Mouse (Mus musculus) cortical plate, adult 2 months (tissue): ENCODE measurements around the gene Ndufb11. TPM values are rescaled to one million over a fixed set of nuclear protein-coding genes. Genes with fewer than 3 reads are reported as not detected.

Experiments
- H3K27ac ChIP-seq: fragments of 200-500 bp; 2 replicates; pipeline ENCODE4 v1.5.1; 2012; ENCODE audit warnings: low read length, control low read depth, inconsistent platforms; ENCODE audit not compliant: insufficient read depth
- H3K4me1 ChIP-seq: fragments of 200-500 bp; 2 replicates; pipeline ENCODE4 v1.6.1; 2011; ENCODE audit warnings: low read length; ENCODE audit not compliant: control insufficient read depth, insufficient read depth
- H3K4me3 ChIP-seq: fragments of 200-500 bp; 2 replicates; pipeline ENCODE4 v1.5.1; 2011; ENCODE audit warnings: mild to moderate bottlenecking, low read length, control low read depth; ENCODE audit not compliant: insufficient read depth
- CTCF ChIP-seq: fragments of 200-500 bp; IDR thresholded peaks from 2 replicates; pipeline ENCODE4 v1.5.1; 2011; ENCODE audit warnings: mild to moderate bottlenecking, control low read depth, low read length; ENCODE audit not compliant: insufficient read depth; ENCODE audit errors: extremely low read depth
- POLR2A ChIP-seq: fragments of 200-500 bp; IDR thresholded peaks from 2 replicates; pipeline ENCODE4 v1.6.1; 2011; ENCODE audit warnings: mild to moderate bottlenecking, low read length, control low read depth; ENCODE audit not compliant: insufficient read depth; ENCODE audit errors: extremely low read depth
- polyA plus RNA-seq: library from polyadenylated mRNA; depleted of rRNA; stranded (reverse); fragments of >200 nt; gene quantifications from 2 replicates; pipeline ENCODE4 v1.2.3, GENCODE M21; 2012; rRNA removed

Gene Ndufb11
- polyA plus RNA-seq = 196 and 210 TPM in 2 replicates

DNA sequence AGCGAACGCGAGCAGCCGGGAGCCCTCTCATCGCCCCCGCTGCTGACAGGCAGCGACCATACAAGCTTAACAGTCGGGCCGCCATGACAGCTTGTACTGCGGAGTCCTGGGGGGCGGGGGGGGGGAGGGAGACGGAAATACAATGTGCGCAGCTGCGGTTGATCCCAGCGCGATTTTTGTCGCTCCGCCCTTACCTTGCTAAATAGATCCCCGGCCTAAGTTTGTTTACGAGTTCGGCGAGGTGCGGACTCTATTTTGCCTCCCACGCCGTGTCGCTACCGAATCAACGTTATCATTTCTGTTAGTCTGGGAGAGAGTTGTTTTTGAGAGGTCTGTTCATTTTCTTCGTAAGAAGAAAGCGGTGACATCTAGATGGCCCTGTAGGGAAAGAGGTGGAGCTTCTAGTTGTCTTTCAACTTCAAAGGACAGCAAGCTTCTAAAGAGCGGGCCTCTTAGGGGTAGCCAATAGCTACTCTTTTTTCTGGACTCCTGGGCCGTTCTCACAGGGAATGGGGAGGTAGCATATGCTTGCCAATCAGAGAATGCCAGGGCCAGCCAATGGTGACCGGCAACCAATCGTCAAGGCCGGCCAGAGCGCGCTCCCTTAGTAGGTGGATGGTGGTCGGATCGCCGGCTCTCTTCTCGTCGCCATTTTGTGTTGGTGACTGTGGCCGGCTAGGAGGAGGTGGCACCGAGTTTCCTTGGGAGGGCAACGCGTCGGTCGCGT is at the start of gene Ndufb11, which contains the start of gene Rbm10:
Gene Ndufb11, minus strand, starts transcription at position 444 of the 727 bp plus-strand sequence.
Gene Rbm10, plus strand, starts transcription at position 328 of the 727 bp plus-strand sequence.
- H3K4me1 ChIP-seq = no peaks in the 10 kb centered on the region
- peak; percentile 35; the same call in 1 of the 2 replicates for TF ChIP-seq POLR2A
- TF ChIP-seq CTCF = no peak
- H3K27ac ChIP-seq = peak within 1 kb of the TSS; percentile 96
- peak within 1 kb of the TSS; percentile 87 for H3K4me3 ChIP-seq

DNA sequence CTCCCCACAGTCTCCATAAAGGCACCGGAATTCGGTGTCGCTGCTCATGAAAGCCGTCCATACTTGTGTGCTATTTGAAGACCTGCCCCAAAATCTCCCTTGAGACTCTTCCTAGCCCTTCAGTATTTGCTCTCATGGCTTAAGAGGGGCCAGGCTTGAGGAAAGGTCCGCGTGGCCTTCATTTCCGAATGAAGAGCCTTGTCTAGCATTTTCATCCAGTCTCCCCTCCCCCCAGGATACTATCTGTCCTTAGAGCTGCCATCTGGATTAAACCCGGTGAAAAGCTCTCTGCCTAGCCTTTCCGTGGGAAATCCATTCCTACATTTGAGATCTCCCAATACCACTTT is 46.0 kb upstream of the Ndufb11 start:
- TF ChIP-seq POLR2A (no peak), CTCF (no peak)

DNA sequence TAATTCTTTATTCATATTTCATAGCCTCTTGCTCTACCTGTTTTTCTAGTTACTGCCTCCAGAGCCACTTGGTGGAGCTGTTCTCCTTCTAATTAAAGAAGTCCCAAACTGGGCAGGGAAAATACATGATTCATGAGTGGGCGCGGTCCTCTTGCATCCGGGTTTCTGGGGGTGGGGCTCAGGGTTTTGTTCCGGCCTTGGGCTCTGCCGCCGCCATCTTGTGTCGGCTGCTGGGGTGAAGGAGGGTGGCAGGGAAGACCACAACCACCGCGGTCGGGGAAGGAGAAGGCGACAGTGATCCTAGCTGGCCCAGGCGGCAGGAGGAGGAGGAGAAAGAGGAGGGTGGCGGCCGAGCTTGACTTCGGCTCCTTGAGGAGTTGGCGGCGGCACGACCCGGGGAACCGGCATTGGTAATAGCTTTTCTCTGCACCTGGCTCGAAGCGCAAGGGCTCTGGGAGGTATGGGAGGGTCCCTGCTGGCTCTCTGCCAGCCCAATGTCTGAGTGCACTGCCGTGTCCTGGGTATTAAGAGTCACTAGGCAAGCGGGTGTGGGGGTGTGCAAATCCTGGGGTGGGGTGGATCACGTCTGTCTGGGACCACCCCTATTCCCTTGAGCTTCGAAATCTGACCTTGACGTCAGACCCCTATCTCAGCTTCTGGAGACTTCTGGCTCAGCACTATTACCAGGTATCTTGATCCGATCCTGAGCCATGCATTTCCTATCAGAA is 45.5 kb upstream of the Ndufb11 start:
- Histone ChIP-seq H3K27ac (peak overlapping the region; percentile 83), H3K4me3 (peak overlapping the region; percentile 91), H3K4me1 (no peaks in the 10 kb centered on the region; the same call in 1 of the 2 replicates)
- peak; percentile 51; the same call in 1 of the 2 replicates for TF ChIP-seq POLR2A
- TF ChIP-seq CTCF = peak; percentile 22; the same call in 1 of the 2 replicates

More for the DNA sequence above, 46.0 kb upstream of the Ndufb11 start:
- Histone ChIP-seq H3K27ac (peak overlapping the region; percentile 19), H3K4me1 (no peaks in the 10 kb centered on the region; the same call in 1 of the 2 replicates), H3K4me3 (peak overlapping the region; percentile 91)

DNA sequence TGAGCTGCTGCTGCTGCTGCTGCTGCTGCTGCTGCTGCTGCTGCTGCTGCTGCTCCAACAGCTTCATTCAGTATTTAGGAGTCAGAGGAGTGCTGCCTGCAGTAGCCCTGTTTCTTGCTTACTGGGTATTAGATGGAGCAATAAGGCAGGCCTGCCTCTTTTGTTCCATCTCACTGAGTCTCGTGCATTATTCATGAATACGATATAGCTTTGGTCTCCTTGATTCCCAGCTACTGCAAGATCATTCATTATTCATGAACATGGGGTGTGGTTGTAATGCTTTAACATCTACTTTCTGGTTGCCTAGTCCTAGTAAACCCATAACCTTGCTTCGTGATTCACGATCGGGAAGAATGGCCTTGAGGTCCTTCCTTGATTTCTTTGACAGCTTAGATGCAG is 44.9 kb upstream of the Ndufb11 start:
- TF ChIP-seq POLR2A = no peak
- no peak for TF ChIP-seq CTCF
- H3K4me1 ChIP-seq = no peaks in the 10 kb centered on the region; the same call in 1 of the 2 replicates
- peak overlapping the region; percentile 50; the same call in 1 of the 2 replicates for H3K27ac ChIP-seq
- peak overlapping the region; percentile 91; the same call in 1 of the 2 replicates for H3K4me3 ChIP-seq

DNA sequence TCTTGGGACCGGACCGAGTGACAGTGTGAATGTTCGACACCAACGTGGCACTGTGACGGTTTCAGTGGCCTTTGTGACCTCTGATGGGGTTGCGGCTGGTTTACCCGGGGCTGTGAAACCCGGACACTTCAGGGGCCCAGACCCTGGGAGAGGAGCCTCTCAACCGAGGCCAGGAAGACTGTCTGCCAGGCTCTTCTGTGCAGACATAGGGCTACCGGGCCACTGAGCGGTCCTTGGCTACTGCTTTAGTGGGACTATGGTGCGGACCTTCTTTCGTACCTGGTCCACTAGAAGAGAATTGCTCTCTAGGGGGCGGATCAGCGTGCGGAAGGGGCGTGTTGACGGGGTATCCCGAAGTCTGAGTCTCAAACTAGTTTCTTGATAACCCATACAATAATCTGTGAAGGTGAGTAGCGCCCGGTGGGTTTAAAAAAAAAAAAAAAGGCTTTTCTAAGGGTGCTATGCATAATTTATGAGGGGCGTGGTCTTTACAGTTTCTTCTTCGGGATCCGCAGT is 41.5 kb upstream of the Ndufb11 start:
- Histone ChIP-seq H3K27ac (no peak overlapping the region), H3K4me1 (no peaks in the 10 kb centered on the region; the same call in 1 of the 2 replicates), H3K4me3 (peak overlapping the region; percentile 44)
- TF ChIP-seq POLR2A (no peak), CTCF (no peak)

DNA sequence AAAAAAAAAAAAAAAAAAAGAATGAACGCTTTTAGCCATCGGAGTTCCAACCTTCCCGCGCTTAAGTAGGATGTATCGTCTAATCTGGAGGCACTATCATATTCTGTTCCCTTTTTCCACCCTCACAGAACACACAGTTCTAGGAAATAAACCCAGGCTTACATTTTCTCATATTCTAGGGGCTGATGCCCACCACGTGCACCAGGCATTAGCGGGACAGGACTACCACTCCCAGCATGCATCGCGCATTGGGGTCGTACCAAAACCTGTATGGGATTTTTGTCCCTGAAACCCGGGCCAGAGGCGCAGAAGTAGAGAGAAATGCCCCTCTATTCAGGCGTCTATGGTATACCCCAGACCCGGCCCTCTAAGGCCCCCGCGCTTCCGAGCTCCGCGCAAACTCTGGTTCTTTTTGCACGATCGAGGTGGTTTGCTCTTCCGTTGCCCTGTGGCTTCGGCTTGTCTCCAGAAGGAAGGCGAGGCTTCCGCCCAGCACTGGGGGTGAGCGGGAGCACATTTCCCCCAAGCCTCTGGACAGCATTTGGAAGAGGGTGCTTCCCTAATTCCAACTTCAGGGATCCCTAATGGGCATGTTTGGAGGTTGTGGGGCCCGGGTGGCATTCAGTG is 40.7 kb upstream of the Ndufb11 start, which contains the start of gene Uba1:
Gene Uba1, plus strand, starts transcription at position 301 of the 627 bp plus-strand sequence.
- Histone ChIP-seq H3K4me1 (no peaks in the 10 kb centered on the region; the same call in 1 of the 2 replicates), H3K4me3 (peak within 1 kb of the TSS; percentile 44), H3K27ac (no peak within 1 kb of the TSS)
- TF ChIP-seq POLR2A (peak; percentile 14; the same call in 1 of the 2 replicates), CTCF (no peak)

DNA sequence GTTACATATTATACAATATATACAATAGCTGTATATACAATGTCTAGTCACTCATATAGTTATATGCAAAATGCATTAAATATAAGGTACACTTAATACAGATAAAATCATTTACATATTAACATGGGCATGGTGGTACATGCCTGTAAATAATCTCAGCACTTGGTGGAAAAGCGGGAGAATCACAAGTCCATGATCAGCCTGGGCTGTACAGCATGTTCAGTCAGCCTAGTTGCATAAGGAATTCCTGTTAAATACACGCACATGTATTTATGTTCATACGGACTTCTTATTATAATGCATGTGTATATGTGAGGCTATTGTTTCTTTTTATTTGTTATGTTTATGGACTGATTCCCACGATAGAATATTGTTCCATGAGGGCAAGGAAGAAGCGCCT is 40.2 kb upstream of the Ndufb11 start:
- TF ChIP-seq POLR2A (no peak), CTCF (no peak)
- Histone ChIP-seq H3K4me1 (no peaks in the 10 kb centered on the region; the same call in 1 of the 2 replicates), H3K27ac (no peak overlapping the region), H3K4me3 (peak overlapping the region; percentile 44; the same call in 1 of the 2 replicates)

DNA sequence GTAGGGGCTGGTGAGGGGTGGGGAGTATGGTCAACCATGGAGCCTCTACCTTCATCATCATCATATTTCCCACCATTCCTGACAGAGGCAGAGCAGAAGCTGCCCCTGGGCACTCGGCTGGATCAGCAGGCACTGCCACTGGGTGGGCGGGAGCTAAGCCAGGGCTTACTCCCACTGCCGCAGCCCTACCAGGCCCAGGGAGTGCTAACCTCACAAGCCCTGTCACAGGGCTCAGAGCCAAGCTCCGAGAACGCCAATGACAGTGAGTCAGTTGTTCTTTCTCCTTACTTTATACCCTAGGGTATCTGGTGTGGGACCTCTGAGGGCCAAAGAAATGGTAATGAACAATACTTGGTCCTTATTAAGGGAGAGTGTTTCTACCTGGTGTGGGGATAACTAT is 27.4 kb upstream of the Ndufb11 start:
- H3K4me3 ChIP-seq = no peak overlapping the region
- no peak overlapping the region for H3K27ac ChIP-seq
- TF ChIP-seq POLR2A (no peak), CTCF (no peak)
- no peaks in the 10 kb centered on the region for H3K4me1 ChIP-seq

DNA sequence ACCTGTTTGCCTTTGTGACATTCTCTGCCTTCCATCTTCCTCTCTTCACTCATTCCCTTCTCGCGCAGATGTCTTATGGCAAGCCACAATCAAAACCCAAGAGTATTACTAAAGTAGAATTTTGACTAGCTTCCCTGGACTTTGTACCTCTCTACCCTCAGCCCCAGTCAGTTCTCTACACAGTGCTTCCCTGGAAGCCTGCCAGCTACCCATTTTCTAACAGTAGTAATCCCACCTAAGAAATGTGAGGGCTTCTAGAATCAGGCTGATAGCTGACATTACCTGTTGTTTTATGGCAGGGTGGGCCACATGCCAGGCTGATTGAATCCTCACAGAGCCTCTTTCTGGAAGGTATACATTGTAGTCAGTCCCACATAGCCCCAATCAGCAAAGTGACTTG is 20.7 kb upstream of the Ndufb11 start:
- Histone ChIP-seq H3K27ac (no peak overlapping the region), H3K4me1 (no peaks in the 10 kb centered on the region)
- TF ChIP-seq POLR2A = no peak
- no peak for TF ChIP-seq CTCF

More for the DNA sequence above, 20.7 kb upstream of the Ndufb11 start:
- no peak overlapping the region for H3K4me3 ChIP-seq
